Mouse (Mus musculus) embryonic stem cell, embryonic (primary cell): ENCODE measurements at regions not wholly inside any gene's neighbourhood (a gene's known extent, or its start where the extent isn't known, plus 50 kb on each side); places are given as distances from the start of the nearest gene placed in this dataset.

Source experiments
- CTCF ChIA-PET, 4 experiments: fragments of 300-600 bp in 2 of 4; fragments of 350-600 bp in 2 of 4; sonication (Branson Sonifier 250); formaldehyde crosslinking; loops; one replicate each; lab custom pipeline; 2022; ENCODE audit warnings: inconsistent platforms in 2 of 4; lab: Charles Lee
- POLR2A ChIA-PET, 4 experiments: fragments of 300-600 bp in 2 of 4; fragments of 350-600 bp in 2 of 4; sonication (Branson Sonifier 250); formaldehyde crosslinking; loops; one replicate each; lab custom pipeline; 2022; ENCODE audit warnings: antibody characterized with exemption in 4 of 4, inconsistent platforms in 1 of 4; lab: Charles Lee

- ChIA-PET CTCF (no interaction called here), POLR2A (no interaction called here)
Observed at GRCm38 (mm10) chr14:103458340-103458739, 54.8 kb upstream of the Scel start.

GRCm38 (mm10) chr14:103456106-103456505 is 57.0 kb upstream of the Scel start:
- POLR2A ChIA-PET = no interaction called here
- CTCF ChIA-PET = no interaction called here

- ChIA-PET CTCF (no interaction called here), POLR2A (interaction anchor here in 1 of 4 experiments (1.7 kb wide), 1 partner anchor 68 kb away, joined by 3 read pairs; no protein-coding TSS in a partner anchor)
Observed at GRCm38 (mm10) chr14:103450756-103451155, 62.4 kb upstream of the Scel start.

GRCm38 (mm10) chr14:103449447-103449846 is 63.7 kb upstream of the Scel start:
- ChIA-PET CTCF (no interaction called here), POLR2A (no interaction called here)

GRCm38 (mm10) chr14:103449033-103449432 is 64.1 kb upstream of the Scel start:
- ChIA-PET POLR2A (no interaction called here), CTCF (interaction anchor here in 1 of 4 experiments (0.6 kb wide), 1 partner anchor 271 kb away, joined by 4 read pairs; no protein-coding TSS in a partner anchor)

- ChIA-PET CTCF (no interaction called here), POLR2A (no interaction called here)
Observed at GRCm38 (mm10) chr14:103446671-103447070, 66.5 kb upstream of the Scel start.

- ChIA-PET CTCF (no interaction called here), POLR2A (no interaction called here)
Observed at GRCm38 (mm10) chr14:103441454-103442065, 71.6 kb upstream of the Scel start.

- ChIA-PET POLR2A (no interaction called here), CTCF (interaction anchor here in 1 of 4 experiments (0.6 kb wide), 1 partner anchor 428 kb away, joined by 3 read pairs; no protein-coding TSS in a partner anchor)
Observed at GRCm38 (mm10) chr14:103440243-103440642, 72.9 kb upstream of the Scel start.

GRCm38 (mm10) chr14:103434218-103434617 is 78.9 kb upstream of the Scel start:
- CTCF ChIA-PET = no interaction called here
- POLR2A ChIA-PET = no interaction called here

- CTCF ChIA-PET = interaction anchor here in 2 of 4 experiments (0.6 to 1.2 kb wide), 2 partner anchors 273 to 382 kb away, joined by 3 read pairs; no protein-coding TSS in a partner anchor
- POLR2A ChIA-PET = interaction anchor here in 1 of 4 experiments (0.6 kb wide), 1 partner anchor 78 kb away, joined by 3 read pairs; no protein-coding TSS in a partner anchor
Observed at GRCm38 (mm10) chr14:103433106-103433505, 80.0 kb upstream of the Scel start.

- POLR2A ChIA-PET = no interaction called here
- CTCF ChIA-PET = no interaction called here
Observed at GRCm38 (mm10) chr14:103427873-103428272, 81.3 kb upstream of the Mycbp2 start.

GRCm38 (mm10) chr14:103421305-103421822 is 74.8 kb upstream of the Mycbp2 start:
- ChIA-PET POLR2A (no interaction called here), CTCF (no interaction called here)

- CTCF ChIA-PET = no interaction called here
- POLR2A ChIA-PET = interaction anchor here in 1 of 4 experiments (0.5 to 0.6 kb wide), 2 partner anchors 233 to 1746 kb away, joined by 3 read pairs; partner anchors contain the start of gene Slain1
Observed at GRCm38 (mm10) chr14:103417110-103418061, 70.8 kb upstream of the Mycbp2 start.

GRCm38 (mm10) chr14:103404611-103405010 is 58.0 kb upstream of the Mycbp2 start:
- ChIA-PET CTCF (no interaction called here), POLR2A (no interaction called here)

- POLR2A ChIA-PET = no interaction called here
- CTCF ChIA-PET = no interaction called here
Observed at GRCm38 (mm10) chr14:103403054-103403453, 56.4 kb upstream of the Mycbp2 start.

- ChIA-PET POLR2A (no interaction called here), CTCF (no interaction called here)
Observed at GRCm38 (mm10) chr14:103401983-103402382, 55.4 kb upstream of the Mycbp2 start.

- ChIA-PET POLR2A (interaction anchor here in 1 of 4 experiments (0.6 kb wide), 1 partner anchor 228 kb away, joined by 3 read pairs; no protein-coding TSS in a partner anchor), CTCF (no interaction called here)
Observed at GRCm38 (mm10) chr14:103401280-103401679, 54.7 kb upstream of the Mycbp2 start.

- POLR2A ChIA-PET = no interaction called here
- CTCF ChIA-PET = interaction anchor here in 1 of 4 experiments (0.5 kb wide), 1 partner anchor 12 kb away, joined by 3 read pairs; no protein-coding TSS in a partner anchor
Observed at GRCm38 (mm10) chr14:103398401-103398800, 51.8 kb upstream of the Mycbp2 start.
